Mouse (Mus musculus): ENCODE measurements around the gene Gm14548. TPM values are rescaled to one million over a fixed set of nuclear protein-coding genes. Genes with fewer than 3 reads are reported as not detected.
"Not testable (repeated sequence)": the region's sequence is repeated elsewhere in the genome, so short reads cannot be mapped to it uniquely, and the experiment has no call there.

Gene Gm14548
- polyA plus RNA-seq (2014; fragmentation: Nextera tagmentation; extraction: Ambion mirVana), result not detected in 2 replicates

DNA sequence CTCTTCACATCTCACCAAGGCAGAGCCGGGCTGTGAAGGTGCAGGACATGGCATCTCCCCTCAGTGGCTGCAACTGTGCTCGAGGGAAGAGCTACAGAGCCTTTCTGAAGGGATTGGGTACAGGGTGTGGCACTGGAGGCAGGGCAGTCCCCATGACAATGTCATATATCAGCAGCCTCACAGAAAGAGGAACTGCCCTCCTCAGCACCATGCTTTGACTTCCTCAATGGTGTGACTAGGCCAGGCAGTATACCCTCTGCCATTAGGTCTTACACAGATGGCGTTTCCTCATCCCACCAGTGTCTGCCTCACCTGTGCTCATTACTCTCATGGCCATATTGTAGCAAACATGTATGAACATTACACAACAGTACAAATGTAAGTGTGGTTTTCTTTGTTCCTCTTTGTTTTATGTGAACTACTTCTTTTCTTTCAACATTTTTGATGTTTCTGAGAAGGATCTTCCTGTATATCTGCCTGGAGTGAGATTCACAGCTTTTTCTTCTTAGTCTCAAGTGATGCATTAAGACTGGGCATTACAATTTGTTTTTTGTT, at the start of gene Gm14548:
Gm14548 (minus strand) TSS at position 85 of the 555 bp plus-strand sequence.
- 75% methylated on average over 3 of the region's 3 CpGs for WGBS
- H3K9ac ChIP-seq (ENCODE audit: low read length); H3K9me3 ChIP-seq (ENCODE audit: control insufficient read depth, low read length): not testable (repeated sequence)

DNA sequence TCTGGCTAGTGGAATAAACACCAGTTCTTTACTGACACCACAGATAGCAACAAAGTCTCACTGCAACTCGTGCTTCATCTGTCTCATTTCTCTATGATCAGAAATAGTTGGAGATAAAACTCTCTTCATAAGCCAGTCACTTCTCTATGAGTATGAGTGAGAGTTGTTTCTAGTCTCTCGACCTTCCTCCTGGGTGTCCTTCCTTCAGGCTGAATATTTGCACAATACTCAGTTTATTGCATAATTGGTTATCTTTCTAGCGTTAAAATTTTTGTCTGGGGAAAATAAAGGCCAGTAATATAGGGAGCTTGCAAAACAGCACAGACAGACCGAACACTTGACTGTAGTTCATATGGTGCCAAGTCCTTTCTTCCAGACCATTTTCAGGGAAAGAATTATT, 48.2 kb upstream of the Gm14548 start:
- DNase-seq (ENCODE audit: low spot score, missing footprints), result no peak
- Histone ChIP-seq H3K4me1 (ENCODE audit: control insufficient read depth, insufficient read depth, low read length) (no peaks in the 10 kb centered on the region), H3K9me3 (ENCODE audit: control insufficient read depth, low read length) (peaks cover 3% of the 10 kb centered on the region; the same call in 1 of the 2 replicates), H3K36me3 (ENCODE audit: control insufficient read depth, insufficient read depth, low read length) (no peaks in the 10 kb centered on the region), H3K4me3 (ENCODE audit: low read depth, low read length) (no peak overlapping the region), H3K9ac (ENCODE audit: low read length) (no peak overlapping the region), H3K27me3 (ENCODE audit: control insufficient read depth, insufficient read depth, low read length) (no peaks in the 10 kb centered on the region), H3K27ac (ENCODE audit: low read depth, low read length) (no peak overlapping the region), H3K4me2 (no peak overlapping the region)
- WGBS, result 74% methylated on average over 4 of the region's 4 CpGs
- no peak for ATAC-seq (ENCODE audit: low FRiP score)

More for the DNA sequence above, at the start of gene Gm14548:
- not testable (repeated sequence) for H3K36me3 ChIP-seq (ENCODE audit: control insufficient read depth, insufficient read depth, low read length); H3K4me2 ChIP-seq; ATAC-seq (ENCODE audit: low FRiP score); H3K4me1 ChIP-seq (ENCODE audit: control insufficient read depth, insufficient read depth, low read length); H3K27ac ChIP-seq (ENCODE audit: low read depth, low read length); DNase-seq (ENCODE audit: low spot score, missing footprints); H3K27me3 ChIP-seq (ENCODE audit: control insufficient read depth, insufficient read depth, low read length); H3K4me3 ChIP-seq (ENCODE audit: low read depth, low read length)

DNA sequence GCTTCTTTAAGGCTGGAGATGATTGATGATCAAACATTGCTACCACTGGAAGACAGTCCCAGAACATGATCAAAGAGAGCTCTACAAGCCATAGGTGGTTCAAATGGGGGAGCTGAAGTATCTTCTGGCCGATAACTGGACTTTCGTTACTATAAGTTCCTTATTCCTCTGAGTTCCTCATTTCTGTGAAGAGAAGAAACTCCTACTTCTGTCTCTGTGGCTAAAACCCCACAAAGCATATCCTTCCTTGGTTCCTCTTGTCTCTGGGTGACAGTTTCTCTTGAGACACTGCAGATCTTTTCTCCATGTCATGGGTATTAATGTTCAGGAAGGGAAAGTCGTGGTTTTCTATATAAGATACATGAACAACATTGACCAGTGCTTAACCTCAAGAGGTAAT, 43.0 kb upstream of the Gm14548 start:
- no peak overlapping the region for H3K27ac ChIP-seq (ENCODE audit: low read depth, low read length)
- H3K9me3 ChIP-seq (ENCODE audit: control insufficient read depth, low read length), result no peaks in the 10 kb centered on the region
- H3K9ac ChIP-seq (ENCODE audit: low read length), result no peak overlapping the region
- ATAC-seq (ENCODE audit: low FRiP score), result no peak
- H3K27me3 ChIP-seq (ENCODE audit: control insufficient read depth, insufficient read depth, low read length), result no peaks in the 10 kb centered on the region
- no peaks in the 10 kb centered on the region for H3K4me1 ChIP-seq (ENCODE audit: control insufficient read depth, insufficient read depth, low read length)
- no peak overlapping the region for H3K4me3 ChIP-seq (ENCODE audit: low read depth, low read length)
- no peak for DNase-seq (ENCODE audit: low spot score, missing footprints)
- WGBS, result 79% methylated on average over 3 of the region's 3 CpGs
- no peak overlapping the region for H3K4me2 ChIP-seq
- no peaks in the 10 kb centered on the region for H3K36me3 ChIP-seq (ENCODE audit: control insufficient read depth, insufficient read depth, low read length)

DNA sequence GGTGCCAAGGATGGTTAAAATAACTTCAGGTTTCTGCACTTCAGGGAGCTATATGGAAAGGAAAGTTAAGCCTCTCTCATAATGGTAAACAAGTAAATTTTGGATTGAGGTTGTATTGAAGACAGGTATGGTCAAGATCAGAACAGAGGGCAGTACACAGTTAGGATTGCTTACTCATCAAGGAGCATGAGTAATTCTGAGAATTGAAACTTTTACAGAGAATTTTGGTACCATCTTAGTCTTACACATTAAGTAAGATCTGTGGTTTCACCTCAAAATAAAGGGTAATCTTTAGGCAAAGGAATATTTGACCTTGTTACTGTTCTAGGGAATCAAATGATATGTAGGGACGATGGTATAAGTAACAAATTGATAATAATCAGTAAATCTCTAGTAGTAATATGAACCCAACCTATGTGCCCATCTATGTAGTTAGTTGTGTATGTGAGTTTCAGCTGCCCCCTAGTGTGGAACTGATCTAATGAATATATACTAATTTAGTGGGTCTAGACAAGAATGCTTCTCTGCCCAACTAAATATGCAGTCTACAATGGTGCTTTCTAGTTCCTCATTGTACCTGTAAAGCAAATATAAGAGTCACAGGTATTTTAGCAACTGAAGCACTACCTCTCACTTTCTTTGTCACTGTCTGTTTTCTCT, 42.1 kb upstream of the Gm14548 start:
- Histone ChIP-seq H3K9ac (ENCODE audit: low read length) (no peak overlapping the region), H3K27ac (ENCODE audit: low read depth, low read length) (no peak overlapping the region), H3K4me1 (ENCODE audit: control insufficient read depth, insufficient read depth, low read length) (no peaks in the 10 kb centered on the region), H3K9me3 (ENCODE audit: control insufficient read depth, low read length) (no peaks in the 10 kb centered on the region), H3K4me2 (no peak overlapping the region), H3K4me3 (ENCODE audit: low read depth, low read length) (no peak overlapping the region), H3K36me3 (ENCODE audit: control insufficient read depth, insufficient read depth, low read length) (no peaks in the 10 kb centered on the region), H3K27me3 (ENCODE audit: control insufficient read depth, insufficient read depth, low read length) (no peaks in the 10 kb centered on the region)
- no peak for ATAC-seq (ENCODE audit: low FRiP score)
- 73% methylated on average over 1 of the region's 1 CpGs for WGBS
- no peak for DNase-seq (ENCODE audit: low spot score, missing footprints)

DNA sequence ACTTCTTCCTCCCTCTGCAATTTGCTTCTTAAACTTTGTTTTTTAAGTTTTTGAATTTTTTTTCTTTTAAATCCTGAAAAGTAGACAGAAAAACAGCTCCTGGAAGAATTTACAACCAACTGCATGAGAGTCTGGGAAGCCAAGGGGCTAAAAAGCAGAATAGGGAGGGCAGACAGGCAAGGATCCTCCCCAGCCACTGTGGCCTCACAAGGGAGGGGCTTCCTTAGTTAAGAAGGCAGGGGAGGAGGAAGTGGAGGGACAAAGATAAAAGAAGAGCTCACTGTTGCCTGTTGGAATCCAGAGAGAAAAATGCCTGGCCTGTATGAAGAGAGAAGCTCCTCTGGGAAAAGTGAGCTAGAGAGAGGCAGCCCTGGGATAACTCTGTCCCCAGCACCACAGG, 37.6 kb upstream of the Gm14548 start:
- H3K27me3 ChIP-seq (ENCODE audit: control insufficient read depth, insufficient read depth, low read length); H3K4me3 ChIP-seq (ENCODE audit: low read depth, low read length); H3K4me2 ChIP-seq; H3K4me1 ChIP-seq (ENCODE audit: control insufficient read depth, insufficient read depth, low read length); H3K9ac ChIP-seq (ENCODE audit: low read length); H3K9me3 ChIP-seq (ENCODE audit: control insufficient read depth, low read length); H3K36me3 ChIP-seq (ENCODE audit: control insufficient read depth, insufficient read depth, low read length); H3K27ac ChIP-seq (ENCODE audit: low read depth, low read length); ATAC-seq (ENCODE audit: low FRiP score); DNase-seq (ENCODE audit: low spot score, missing footprints): not testable (repeated sequence)

DNA sequence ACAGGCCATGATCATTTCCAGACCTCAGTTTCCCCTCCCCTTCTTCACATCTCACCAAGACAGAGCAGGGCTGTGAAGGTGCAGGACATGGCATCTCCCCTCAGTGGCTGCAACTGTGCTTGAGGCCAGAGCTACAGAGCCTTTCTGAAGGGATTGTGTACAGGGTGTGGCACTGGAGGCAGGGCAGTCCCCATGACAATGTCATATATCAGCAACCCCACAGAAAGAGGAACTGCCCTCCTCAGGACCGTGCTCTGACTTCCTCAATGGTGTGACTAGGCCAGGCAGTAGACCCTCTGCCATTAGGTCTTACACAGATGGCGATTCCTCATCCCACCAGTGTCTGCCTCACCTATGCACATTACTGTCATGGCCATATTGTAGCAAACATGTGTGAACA, 17.5 kb upstream of the Gm14548 start, which contains the start of gene Lilra6:
Lilra6 (minus strand) TSS at position 117 of the 400 bp plus-strand sequence.
- ATAC-seq (ENCODE audit: low FRiP score), result not testable (repeated sequence)
- WGBS, result 79% methylated on average over 2 of the region's 2 CpGs

DNA sequence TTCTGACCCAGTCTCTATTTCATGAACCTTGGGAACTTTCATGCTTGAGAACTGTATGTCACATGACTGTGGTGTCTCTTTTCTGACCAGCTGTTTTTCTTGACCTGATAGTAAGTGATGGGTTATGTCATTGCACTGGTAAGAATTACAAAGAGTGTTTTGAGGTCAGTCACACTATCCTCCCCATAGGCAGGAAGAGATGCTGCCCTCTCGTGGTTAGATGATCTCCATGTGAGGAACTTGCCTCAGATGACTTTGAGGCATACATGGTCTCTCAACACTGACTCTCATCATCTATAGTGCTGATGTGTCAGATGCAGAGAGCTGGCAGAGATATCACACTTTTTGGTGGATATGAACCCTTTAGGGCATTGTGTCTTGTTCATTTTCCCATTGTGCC, 5.8 kb upstream of the Gm14548 start:
- no peak for DNase-seq (ENCODE audit: low spot score, missing footprints)

More for the DNA sequence above, 17.5 kb upstream of the Gm14548 start, which contains the start of gene Lilra6:
- H3K36me3 ChIP-seq (ENCODE audit: control insufficient read depth, insufficient read depth, low read length); H3K9ac ChIP-seq (ENCODE audit: low read length); H3K27me3 ChIP-seq (ENCODE audit: control insufficient read depth, insufficient read depth, low read length); H3K4me3 ChIP-seq (ENCODE audit: low read depth, low read length); H3K4me1 ChIP-seq (ENCODE audit: control insufficient read depth, insufficient read depth, low read length); DNase-seq (ENCODE audit: low spot score, missing footprints); H3K9me3 ChIP-seq (ENCODE audit: control insufficient read depth, low read length); H3K27ac ChIP-seq (ENCODE audit: low read depth, low read length); H3K4me2 ChIP-seq: not testable (repeated sequence)

DNA sequence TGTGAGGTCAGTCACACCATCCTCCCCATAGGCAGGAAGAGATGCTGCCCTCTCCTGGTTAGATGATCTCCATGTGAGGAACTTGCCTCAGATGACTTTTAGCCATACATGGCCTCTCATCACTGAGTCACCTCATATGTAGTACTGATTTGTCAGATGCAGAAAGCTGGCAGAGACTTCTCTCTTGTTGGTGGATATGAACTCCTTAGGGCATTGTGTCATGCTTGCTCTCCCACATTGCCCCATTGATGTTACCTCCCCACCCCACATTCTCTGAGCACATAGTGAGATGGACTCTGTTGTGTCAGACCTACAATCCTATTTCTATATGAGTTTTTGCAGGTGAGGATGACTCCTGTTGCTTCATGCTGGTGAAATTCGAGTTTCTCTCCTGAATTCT, 22.9 kb downstream of the Gm14548 start:
- H3K9ac ChIP-seq (ENCODE audit: low read length); H3K4me3 ChIP-seq (ENCODE audit: low read depth, low read length); H3K4me1 ChIP-seq (ENCODE audit: control insufficient read depth, insufficient read depth, low read length); H3K27ac ChIP-seq (ENCODE audit: low read depth, low read length); H3K27me3 ChIP-seq (ENCODE audit: control insufficient read depth, insufficient read depth, low read length); H3K4me2 ChIP-seq; H3K9me3 ChIP-seq (ENCODE audit: control insufficient read depth, low read length); DNase-seq (ENCODE audit: low spot score, missing footprints); H3K36me3 ChIP-seq (ENCODE audit: control insufficient read depth, insufficient read depth, low read length); ATAC-seq (ENCODE audit: low FRiP score): not testable (repeated sequence)
- WGBS, result no CpG with 5 or more reads among the region's 1 CpGs

More for the DNA sequence above, 5.8 kb upstream of the Gm14548 start:
- Histone ChIP-seq H3K9ac (ENCODE audit: low read length) (no peak overlapping the region), H3K36me3 (ENCODE audit: control insufficient read depth, insufficient read depth, low read length) (no peaks in the 10 kb centered on the region), H3K27me3 (ENCODE audit: control insufficient read depth, insufficient read depth, low read length) (no peaks in the 10 kb centered on the region), H3K4me1 (ENCODE audit: control insufficient read depth, insufficient read depth, low read length) (no peaks in the 10 kb centered on the region), H3K4me3 (ENCODE audit: low read depth, low read length) (no peak overlapping the region), H3K9me3 (ENCODE audit: control insufficient read depth, low read length) (no peaks in the 10 kb centered on the region), H3K27ac (ENCODE audit: low read depth, low read length) (no peak overlapping the region), H3K4me2 (no peak overlapping the region)
- no peak for ATAC-seq (ENCODE audit: low FRiP score)
- WGBS, result 33% methylated on average over 1 of the region's 1 CpGs

DNA sequence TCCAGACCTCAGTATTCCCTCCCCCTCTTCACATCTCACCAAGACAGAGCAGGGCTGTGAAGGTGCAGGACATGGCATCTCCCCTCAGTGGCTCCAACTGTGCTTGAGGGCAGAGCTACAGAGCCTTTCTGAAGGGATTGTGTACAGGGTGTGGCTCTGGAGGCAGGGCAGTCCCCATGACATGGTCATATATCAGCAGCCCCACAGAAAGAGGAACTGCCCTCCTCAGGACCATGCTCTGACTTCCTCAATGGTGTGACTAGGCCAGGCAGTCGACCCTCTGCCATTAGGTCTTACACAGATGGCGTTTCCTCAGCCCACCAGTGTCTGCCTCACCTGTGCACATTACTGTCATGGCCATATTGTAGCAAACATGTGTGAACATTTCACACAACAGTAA, 53.0 kb downstream of the Gm14548 start, which contains the start of gene Pira2:
Pira2 (minus strand) TSS at position 101 of the 400 bp plus-strand sequence.
- not testable (repeated sequence) for H3K36me3 ChIP-seq (ENCODE audit: control insufficient read depth, insufficient read depth, low read length); ATAC-seq (ENCODE audit: low FRiP score); H3K9me3 ChIP-seq (ENCODE audit: control insufficient read depth, low read length); DNase-seq (ENCODE audit: low spot score, missing footprints); H3K4me2 ChIP-seq; H3K27ac ChIP-seq (ENCODE audit: low read depth, low read length); H3K27me3 ChIP-seq (ENCODE audit: control insufficient read depth, insufficient read depth, low read length); H3K4me1 ChIP-seq (ENCODE audit: control insufficient read depth, insufficient read depth, low read length); H3K9ac ChIP-seq (ENCODE audit: low read length); H3K4me3 ChIP-seq (ENCODE audit: low read depth, low read length)
- no CpG with 5 or more reads among the region's 2 CpGs for WGBS
